Mouse (Mus musculus): ENCODE results near the gene Fam228a. TPM values are rescaled to one million over a fixed set of nuclear protein-coding genes. Genes with fewer than 3 reads are reported as not detected.
"Not testable (repeated sequence)": the region's sequence is repeated elsewhere in the genome, so short reads cannot be mapped to it uniquely, and the experiment has no call there.

The Fam228a gene
- 0.28 and 0.30 TPM in 2 replicates for polyA plus RNA-seq (2014; fragmentation: Nextera tagmentation; extraction: Ambion mirVana)

- DNase-seq (ENCODE audit: low spot score) (no peak), ATAC-seq (ENCODE audit: insufficient number of reproducible peaks, low FRiP score, low TSS enrichment, low read depth) (no peak)
- no peak within 1 kb of the TSS for H3K27ac ChIP-seq (replicated peaks; ENCODE audit: low read depth, low read length)
- WGBS: 89% methylated on average over 18 of the region's 18 CpGs
- H3K9ac ChIP-seq (ENCODE audit: low read length): no peak within 1 kb of the TSS
- H3K9me3 ChIP-seq (ENCODE audit: control insufficient read depth, low read length): no peaks in the 10 kb centered on the region
- no peaks in the 10 kb centered on the region for H3K36me3 ChIP-seq (ENCODE audit: control insufficient read depth, insufficient read depth, low read length)
- H3K4me3 ChIP-seq (ENCODE audit: low read depth, low read length): no peak within 1 kb of the TSS
- H3K4me2 ChIP-seq (ENCODE audit: low read depth, severe bottlenecking): no peak within 1 kb of the TSS
- no peaks in the 10 kb centered on the region for H3K4me1 ChIP-seq (ENCODE audit: control insufficient read depth, insufficient read depth, low read length)
- H3K27me3 ChIP-seq (ENCODE audit: control insufficient read depth, insufficient read depth, low read length): no peaks in the 10 kb centered on the region
Measured at GRCm38 (mm10) chr12:4738031-4738576, at the start of gene Fam228a. Gene Fam228a, minus strand, starts transcription at chr12:4738430.

DNA sequence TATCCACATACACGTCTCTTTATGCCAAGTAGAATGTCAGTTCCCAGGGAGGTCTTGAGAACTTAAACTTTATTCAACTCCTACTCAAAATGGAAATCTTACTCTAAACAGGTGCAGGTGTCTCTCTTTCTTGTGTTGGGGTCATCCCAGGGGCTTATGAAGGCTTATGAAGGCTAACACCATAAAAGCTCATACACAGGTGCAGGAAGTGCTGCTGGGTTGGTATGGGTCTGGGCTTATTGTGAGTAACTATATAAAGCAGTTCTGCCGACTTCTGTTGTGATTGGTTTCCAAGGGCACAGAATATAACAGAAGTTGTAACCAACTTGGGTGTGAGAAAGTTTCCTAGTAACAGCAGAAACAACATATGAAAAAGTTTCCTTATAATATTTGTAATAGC, 46.2 kb upstream of the Fam228a start:
- Histone ChIP-seq H3K9ac (ENCODE audit: low read length) (no peak overlapping the region), H3K4me1 (ENCODE audit: control insufficient read depth, insufficient read depth, low read length) (no peaks in the 10 kb centered on the region), H3K36me3 (ENCODE audit: control insufficient read depth, insufficient read depth, low read length) (no peaks in the 10 kb centered on the region), H3K27ac (replicated peaks; ENCODE audit: low read depth, low read length) (no peak overlapping the region), H3K4me2 (ENCODE audit: low read depth, severe bottlenecking) (no peak overlapping the region), H3K9me3 (ENCODE audit: control insufficient read depth, low read length) (no peaks in the 10 kb centered on the region), H3K4me3 (ENCODE audit: low read depth, low read length) (no peak overlapping the region), H3K27me3 (ENCODE audit: control insufficient read depth, insufficient read depth, low read length) (no peaks in the 10 kb centered on the region)
- ATAC-seq (ENCODE audit: insufficient number of reproducible peaks, low FRiP score, low TSS enrichment, low read depth) (no peak), DNase-seq (ENCODE audit: low spot score) (no peak)
- 84% methylated on average over 2 of the region's 2 CpGs for WGBS

DNA sequence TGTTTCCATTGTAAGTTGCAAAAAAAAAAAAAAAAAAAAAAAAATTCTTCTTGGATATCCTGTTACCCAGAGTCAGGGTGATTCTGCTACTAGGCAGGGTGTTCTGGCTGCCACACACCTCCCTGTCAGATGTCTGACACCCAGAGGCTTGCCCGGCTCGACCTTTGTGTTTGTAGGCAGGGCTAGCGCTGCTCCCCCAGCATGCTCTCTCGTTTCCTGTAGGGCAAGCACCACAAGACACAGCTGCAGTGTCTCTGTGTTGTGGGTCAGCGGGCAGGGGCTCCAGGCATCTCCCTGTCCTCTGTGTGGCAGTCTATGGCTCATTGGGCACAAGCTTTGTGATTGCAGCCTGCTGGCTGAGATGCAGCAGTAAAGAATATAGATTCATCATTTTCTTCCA, 45.4 kb upstream of the Fam228a start:
- no peak overlapping the region for H3K9ac ChIP-seq (ENCODE audit: low read length)
- DNase-seq (ENCODE audit: low spot score) (no peak), ATAC-seq (ENCODE audit: insufficient number of reproducible peaks, low FRiP score, low TSS enrichment, low read depth) (no peak)
- H3K4me1 ChIP-seq (ENCODE audit: control insufficient read depth, insufficient read depth, low read length): no peaks in the 10 kb centered on the region
- 57% methylated on average over 5 of the region's 5 CpGs for WGBS
- no peak overlapping the region for H3K27ac ChIP-seq (replicated peaks; ENCODE audit: low read depth, low read length)
- H3K4me3 ChIP-seq (ENCODE audit: low read depth, low read length): no peak overlapping the region
- H3K9me3 ChIP-seq (ENCODE audit: control insufficient read depth, low read length): no peaks in the 10 kb centered on the region
- H3K27me3 ChIP-seq (ENCODE audit: control insufficient read depth, insufficient read depth, low read length): no peaks in the 10 kb centered on the region
- no peak overlapping the region for H3K4me2 ChIP-seq (ENCODE audit: low read depth, severe bottlenecking)
- no peaks in the 10 kb centered on the region for H3K36me3 ChIP-seq (ENCODE audit: control insufficient read depth, insufficient read depth, low read length)

DNA sequence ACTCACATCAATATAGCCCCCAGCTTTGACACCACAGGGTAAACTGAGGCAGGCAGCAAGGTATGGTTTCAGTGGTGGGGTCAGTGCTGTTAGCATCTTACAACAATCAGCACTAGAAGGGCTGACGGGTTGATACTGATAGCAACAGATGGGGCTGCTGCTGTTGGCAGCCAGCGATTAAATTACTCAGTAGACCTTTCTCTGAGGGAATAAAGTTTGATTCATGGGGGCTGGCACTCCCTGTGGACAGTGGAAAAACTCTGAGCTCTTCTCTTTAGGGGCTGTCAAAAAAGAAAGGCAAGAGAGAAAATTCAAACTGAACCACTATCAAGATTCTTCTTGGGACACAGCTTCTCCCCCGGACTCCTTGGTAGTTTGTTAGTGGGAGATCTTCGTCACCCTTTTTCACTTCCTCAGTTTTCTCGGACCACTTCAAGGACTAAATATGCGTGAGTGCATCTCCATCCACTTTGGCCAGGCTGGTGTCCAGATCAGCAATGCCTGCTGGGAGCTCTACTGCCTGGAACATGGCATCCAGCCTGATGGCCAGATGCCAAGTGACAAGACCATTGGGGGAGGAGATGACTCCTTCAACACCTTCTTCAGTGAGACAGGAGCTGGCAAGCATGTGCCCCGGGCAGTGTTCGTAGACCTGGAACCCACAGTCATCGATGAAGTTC, 43.6 kb upstream of the Fam228a start:
- not testable (repeated sequence) for H3K27me3 ChIP-seq (ENCODE audit: control insufficient read depth, insufficient read depth, low read length); H3K9me3 ChIP-seq (ENCODE audit: control insufficient read depth, low read length); H3K4me1 ChIP-seq (ENCODE audit: control insufficient read depth, insufficient read depth, low read length); H3K9ac ChIP-seq (ENCODE audit: low read length); DNase-seq (ENCODE audit: low spot score); H3K4me3 ChIP-seq (ENCODE audit: low read depth, low read length); ATAC-seq (ENCODE audit: insufficient number of reproducible peaks, low FRiP score, low TSS enrichment, low read depth); H3K36me3 ChIP-seq (ENCODE audit: control insufficient read depth, insufficient read depth, low read length); H3K4me2 ChIP-seq (ENCODE audit: low read depth, severe bottlenecking); H3K27ac ChIP-seq (replicated peaks; ENCODE audit: low read depth, low read length)
- 88% methylated on average over 9 of the region's 9 CpGs for WGBS

- no peak overlapping the region for H3K4me3 ChIP-seq (ENCODE audit: low read depth, low read length)
- H3K9me3 ChIP-seq (ENCODE audit: control insufficient read depth, low read length): no peaks in the 10 kb centered on the region
- no peak for DNase-seq (ENCODE audit: low spot score)
- H3K4me1 ChIP-seq (ENCODE audit: control insufficient read depth, insufficient read depth, low read length): no peaks in the 10 kb centered on the region
- no peak for ATAC-seq (ENCODE audit: insufficient number of reproducible peaks, low FRiP score, low TSS enrichment, low read depth)
- no peaks in the 10 kb centered on the region for H3K36me3 ChIP-seq (ENCODE audit: control insufficient read depth, insufficient read depth, low read length)
- WGBS: 86% methylated on average over 1 of the region's 1 CpGs
- no peak overlapping the region for H3K4me2 ChIP-seq (ENCODE audit: low read depth, severe bottlenecking)
- no peak overlapping the region for H3K9ac ChIP-seq (ENCODE audit: low read length)
- no peaks in the 10 kb centered on the region for H3K27me3 ChIP-seq (ENCODE audit: control insufficient read depth, insufficient read depth, low read length)
- no peak overlapping the region for H3K27ac ChIP-seq (replicated peaks; ENCODE audit: low read depth, low read length)
Measured at GRCm38 (mm10) chr12:4781270-4781669, 43.0 kb upstream of the Fam228a start.

GRCm38 (mm10) chr12:4780245-4780644, 42.0 kb upstream of the Fam228a start:
- Histone ChIP-seq H3K9ac (ENCODE audit: low read length) (no peak overlapping the region), H3K27me3 (ENCODE audit: control insufficient read depth, insufficient read depth, low read length) (no peaks in the 10 kb centered on the region), H3K4me2 (ENCODE audit: low read depth, severe bottlenecking) (no peak overlapping the region), H3K4me1 (ENCODE audit: control insufficient read depth, insufficient read depth, low read length) (no peaks in the 10 kb centered on the region), H3K27ac (replicated peaks; ENCODE audit: low read depth, low read length) (no peak overlapping the region), H3K36me3 (ENCODE audit: control insufficient read depth, insufficient read depth, low read length) (no peaks in the 10 kb centered on the region), H3K4me3 (ENCODE audit: low read depth, low read length) (no peak overlapping the region), H3K9me3 (ENCODE audit: control insufficient read depth, low read length) (no peaks in the 10 kb centered on the region)
- DNase-seq (ENCODE audit: low spot score) (no peak), ATAC-seq (ENCODE audit: insufficient number of reproducible peaks, low FRiP score, low TSS enrichment, low read depth) (no peak)
- WGBS: 67% methylated on average over 2 of the region's 2 CpGs

- no peak overlapping the region for H3K4me3 ChIP-seq (ENCODE audit: low read depth, low read length)
- no peak overlapping the region for H3K27ac ChIP-seq (replicated peaks; ENCODE audit: low read depth, low read length)
- H3K9ac ChIP-seq (ENCODE audit: low read length): no peak overlapping the region
- DNase-seq (ENCODE audit: low spot score) (no peak), ATAC-seq (ENCODE audit: insufficient number of reproducible peaks, low FRiP score, low TSS enrichment, low read depth) (no peak)
- H3K4me2 ChIP-seq (ENCODE audit: low read depth, severe bottlenecking): no peak overlapping the region
- no peaks in the 10 kb centered on the region for H3K9me3 ChIP-seq (ENCODE audit: control insufficient read depth, low read length)
- 89% methylated on average over 6 of the region's 6 CpGs for WGBS
- H3K27me3 ChIP-seq (ENCODE audit: control insufficient read depth, insufficient read depth, low read length): no peaks in the 10 kb centered on the region
- no peaks in the 10 kb centered on the region for H3K4me1 ChIP-seq (ENCODE audit: control insufficient read depth, insufficient read depth, low read length)
- no peaks in the 10 kb centered on the region for H3K36me3 ChIP-seq (ENCODE audit: control insufficient read depth, insufficient read depth, low read length)
Measured at GRCm38 (mm10) chr12:4777734-4778133, 39.5 kb upstream of the Fam228a start.

DNA sequence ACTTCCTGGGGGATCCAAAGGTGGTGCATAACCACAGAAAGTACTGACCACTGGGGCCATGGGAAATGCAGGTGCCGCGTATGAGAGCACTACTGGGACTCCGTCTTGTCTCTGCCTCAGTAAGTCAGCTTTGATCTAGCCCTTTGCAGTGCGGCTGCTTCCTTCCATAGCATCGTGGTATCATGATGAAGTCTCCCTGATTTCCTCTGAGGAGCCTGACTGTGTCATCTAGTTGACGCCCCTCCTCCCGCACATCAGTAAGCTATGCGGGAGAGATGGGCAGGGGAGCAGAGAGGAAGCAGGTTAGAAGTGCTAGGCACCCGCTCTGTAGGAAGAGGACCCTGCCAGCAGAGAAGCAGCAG, 37.3 kb upstream of the Fam228a start:
- 77% methylated on average over 9 of the region's 9 CpGs for WGBS
- Histone ChIP-seq H3K27me3 (ENCODE audit: control insufficient read depth, insufficient read depth, low read length) (no peaks in the 10 kb centered on the region), H3K4me3 (ENCODE audit: low read depth, low read length) (no peak overlapping the region), H3K9ac (ENCODE audit: low read length) (no peak overlapping the region), H3K36me3 (ENCODE audit: control insufficient read depth, insufficient read depth, low read length) (no peaks in the 10 kb centered on the region), H3K9me3 (ENCODE audit: control insufficient read depth, low read length) (no peaks in the 10 kb centered on the region), H3K4me2 (ENCODE audit: low read depth, severe bottlenecking) (no peak overlapping the region), H3K4me1 (ENCODE audit: control insufficient read depth, insufficient read depth, low read length) (no peaks in the 10 kb centered on the region), H3K27ac (replicated peaks; ENCODE audit: low read depth, low read length) (no peak overlapping the region)
- DNase-seq (ENCODE audit: low spot score): no peak
- ATAC-seq (ENCODE audit: insufficient number of reproducible peaks, low FRiP score, low TSS enrichment, low read depth): no peak
